Mouse (Mus musculus) midbrain, embryonic 10.5 days (tissue): ENCODE data around the gene Kcnk4. TPM values are rescaled to one million over a fixed set of nuclear protein-coding genes. Genes with fewer than 3 reads are reported as not detected.

ENCODE experiments used
- DNase-seq: peaks from one replicate; pipeline ENCODE4 v3.0.0-alpha.2; 2017; ENCODE audit warnings: low spot score
- H3K27ac ChIP-seq: fragments of 300-500 bp; sonication (generic); replicated peaks from 2 replicates; pipeline ENCODE4 v1.5.1; 2016; ENCODE audit warnings: mild to moderate bottlenecking
- H3K27me3 ChIP-seq: fragments of 300-500 bp; sonication (generic); 2 replicates; pipeline ENCODE4 v1.6.1; 2016; ENCODE audit warnings: low read depth, mild to moderate bottlenecking; ENCODE audit not compliant: poor library complexity, severe bottlenecking
- H3K36me3 ChIP-seq: fragments of 300-500 bp; sonication (generic); 2 replicates; pipeline ENCODE4 v1.6.1; 2016; ENCODE audit warnings: mild to moderate bottlenecking, moderate library complexity
- H3K4me1 ChIP-seq: fragments of 300-500 bp; sonication (generic); 2 replicates; pipeline ENCODE4 v1.6.1; 2016
- H3K4me3 ChIP-seq: fragments of 300-500 bp; sonication (generic); 2 replicates; pipeline ENCODE4 v1.5.1; 2016; ENCODE audit warnings: mild to moderate bottlenecking, moderate library complexity
- H3K9me3 ChIP-seq: fragments of 300-500 bp; sonication (generic); replicated peaks from 2 replicates; pipeline ENCODE4 v1.6.1; 2016; ENCODE audit warnings: mild to moderate bottlenecking
- WGBS: fragments of 180-500 bp; shearing (Covaris S2); methylation state at CpG from one replicate; pipeline ENCODE4 v1.1.7; 2016; 5-methylcytosine and 5-hydroxymethylcytosine counted together
- polyA plus RNA-seq: library from polyadenylated mRNA; unstranded; fragments of >200 nt; fragmentation: Nextera tagmentation; extraction: Ambion mirVana; gene quantifications from 2 replicates; pipeline ENCODE4 v1.2.1, GENCODE M21; 2016

Kcnk4 gene
- polyA plus RNA-seq, 1 experiment from 2014 or later, result 0.11 TPM

GRCm38 (mm10) chr19:6951994-6952711 lies 17.8 kb upstream of the Kcnk4 start:
- Histone ChIP-seq H3K4me3 (peak overlapping the region; percentile 72), H3K9me3 (no peaks in the 10 kb centered on the region), H3K27ac (peak overlapping the region; percentile 97), H3K4me1 (peaks cover 33% of the 10 kb centered on the region), H3K36me3 (peaks cover 31% of the 10 kb centered on the region), H3K27me3 (no peaks in the 10 kb centered on the region)
- WGBS, result 4% methylated on average over 31 of the region's 31 CpGs
- peak; percentile 69 for DNase-seq

DNA sequence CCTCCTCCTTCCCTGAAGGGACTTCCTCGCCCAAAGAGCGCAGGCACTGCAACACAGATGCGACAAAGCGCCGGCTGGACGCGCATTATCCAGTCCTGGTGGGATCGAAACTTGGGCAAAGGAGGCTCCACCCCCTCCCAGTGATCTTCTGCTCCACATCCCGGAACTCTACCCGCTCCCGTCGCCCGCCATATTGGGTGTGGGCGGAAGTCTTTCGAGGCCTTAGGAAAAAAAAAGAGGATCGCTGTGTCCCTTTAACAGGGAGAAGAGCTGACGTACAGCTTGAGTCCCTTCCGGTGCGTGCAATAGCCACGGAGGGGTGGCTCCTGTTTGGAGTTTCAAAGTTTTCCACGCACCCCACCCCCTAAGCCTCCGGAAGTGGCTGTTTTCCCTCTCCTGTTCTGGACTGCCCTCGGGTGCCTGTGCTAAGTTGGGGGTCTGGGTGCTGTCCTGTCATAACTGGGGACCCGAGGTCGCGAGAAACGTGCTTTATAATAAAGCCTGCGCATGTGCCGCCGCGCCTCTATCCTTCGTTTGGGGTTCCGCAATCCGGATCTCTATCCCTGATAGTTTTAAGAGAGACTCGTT lies 17.2 kb upstream of the Kcnk4 start:
- under 1% methylated on average over 35 of the region's 35 CpGs for WGBS
- Histone ChIP-seq H3K36me3 (peaks cover 25% of the 10 kb centered on the region), H3K27ac (peak overlapping the region; percentile 97), H3K9me3 (no peaks in the 10 kb centered on the region), H3K4me1 (peaks cover 33% of the 10 kb centered on the region), H3K27me3 (no peaks in the 10 kb centered on the region), H3K4me3 (peak overlapping the region; percentile 72)
- DNase-seq, result peak; percentile 94

- peaks cover 33% of the 10 kb centered on the region for H3K4me1 ChIP-seq
- H3K27me3 ChIP-seq, result no peaks in the 10 kb centered on the region
- peak overlapping the region; percentile 72 for H3K4me3 ChIP-seq
- peaks cover 23% of the 10 kb centered on the region for H3K36me3 ChIP-seq
- no peaks in the 10 kb centered on the region for H3K9me3 ChIP-seq
- WGBS, result under 1% methylated on average over 28 of the region's 28 CpGs
- peak; percentile 77 for DNase-seq
- H3K27ac ChIP-seq, result peak overlapping the region; percentile 97
These were observed 16.4 kb upstream of the Kcnk4 start for GRCm38 (mm10) chr19:6950613-6951153.

GRCm38 (mm10) chr19:6949951-6950350 lies 15.6 kb upstream of the Kcnk4 start:
- Histone ChIP-seq H3K9me3 (no peaks in the 10 kb centered on the region), H3K27ac (peak overlapping the region; percentile 97), H3K4me3 (peak overlapping the region; percentile 72), H3K4me1 (peaks cover 33% of the 10 kb centered on the region), H3K36me3 (peaks cover 22% of the 10 kb centered on the region), H3K27me3 (no peaks in the 10 kb centered on the region)
- DNase-seq, result no peak
- WGBS, result 59% methylated on average over 5 of the region's 5 CpGs

DNA sequence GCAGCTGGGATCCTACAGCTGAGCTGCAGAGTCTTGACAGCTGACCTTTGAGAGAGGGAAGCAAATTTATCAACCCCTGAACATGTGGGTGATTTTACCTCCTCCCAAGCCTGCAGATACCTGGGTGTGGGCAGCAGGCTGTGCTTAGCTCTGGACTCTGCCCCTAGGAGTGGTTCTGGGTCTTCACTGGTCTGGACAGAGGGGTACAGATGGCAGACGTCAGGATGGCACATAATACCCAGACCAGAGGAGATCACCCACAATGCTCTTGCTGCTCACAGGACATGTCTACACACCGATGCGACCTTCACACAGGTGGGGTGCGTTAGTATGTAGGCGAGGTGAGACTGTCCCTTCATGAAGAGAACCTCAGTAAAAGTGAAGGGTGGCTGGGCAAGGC lies 15.2 kb upstream of the Kcnk4 start:
- Histone ChIP-seq H3K4me3 (peak overlapping the region; percentile 72; the same call in 1 of the 2 replicates), H3K9me3 (no peaks in the 10 kb centered on the region), H3K4me1 (peaks cover 33% of the 10 kb centered on the region), H3K27me3 (no peaks in the 10 kb centered on the region), H3K27ac (peak overlapping the region; percentile 97), H3K36me3 (peaks cover 21% of the 10 kb centered on the region)
- no peak for DNase-seq
- 90% methylated on average over 5 of the region's 5 CpGs for WGBS

DNA sequence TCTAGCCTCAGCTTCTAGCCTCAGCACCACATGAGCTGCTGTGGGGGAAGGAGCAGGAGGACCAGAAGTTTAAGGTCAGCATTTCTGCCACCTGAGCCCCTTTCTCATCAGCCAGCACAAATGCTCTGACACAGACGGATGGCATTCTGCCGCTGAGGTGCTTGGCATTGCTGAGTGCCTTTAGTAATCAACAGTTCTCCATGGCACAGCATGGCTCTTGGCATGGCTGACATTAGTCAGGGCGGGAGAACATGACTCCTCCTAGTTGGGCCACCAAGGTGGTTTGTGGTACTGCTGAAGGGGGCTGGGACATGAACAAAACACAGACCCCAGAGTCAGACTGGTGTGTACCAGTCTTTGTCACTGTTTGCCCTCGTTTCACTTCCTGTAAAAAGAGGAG lies 13.9 kb upstream of the Kcnk4 start:
- H3K4me1 ChIP-seq, result peaks cover 34% of the 10 kb centered on the region
- no peak overlapping the region for H3K4me3 ChIP-seq
- WGBS, result 83% methylated on average over 4 of the region's 4 CpGs
- no peaks in the 10 kb centered on the region for H3K9me3 ChIP-seq
- H3K27ac ChIP-seq, result no peak overlapping the region
- H3K36me3 ChIP-seq, result peaks cover 14% of the 10 kb centered on the region
- H3K27me3 ChIP-seq, result no peaks in the 10 kb centered on the region
- DNase-seq, result no peak

DNA sequence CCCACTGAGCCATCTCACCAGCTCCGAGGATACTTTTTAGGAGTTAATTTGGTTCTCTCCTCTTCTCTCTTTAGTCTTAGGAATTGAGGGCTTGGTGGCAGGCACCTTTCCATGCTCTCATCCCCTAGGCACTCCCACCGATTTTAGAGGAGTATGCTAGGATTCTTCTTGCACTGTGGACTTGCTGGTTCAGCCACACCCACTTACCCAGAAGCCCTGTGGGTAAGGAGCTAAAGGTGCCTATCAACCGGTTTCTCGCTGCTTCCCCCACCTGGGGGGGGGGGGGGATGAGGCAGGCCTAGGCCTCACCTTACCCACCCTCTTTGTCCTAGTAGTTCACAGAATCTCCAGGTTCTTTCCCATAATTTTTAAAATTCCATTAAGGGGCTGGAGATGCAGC lies 13.4 kb upstream of the Kcnk4 start:
- whole genome bisulfite sequencing, result 61% methylated on average over 4 of the region's 4 CpGs
- Histone ChIP-seq H3K36me3 (peaks cover 14% of the 10 kb centered on the region), H3K4me3 (no peak overlapping the region), H3K4me1 (peaks cover 34% of the 10 kb centered on the region), H3K27ac (no peak overlapping the region), H3K27me3 (no peaks in the 10 kb centered on the region), H3K9me3 (no peaks in the 10 kb centered on the region)
- DNase-seq, result no peak

DNA sequence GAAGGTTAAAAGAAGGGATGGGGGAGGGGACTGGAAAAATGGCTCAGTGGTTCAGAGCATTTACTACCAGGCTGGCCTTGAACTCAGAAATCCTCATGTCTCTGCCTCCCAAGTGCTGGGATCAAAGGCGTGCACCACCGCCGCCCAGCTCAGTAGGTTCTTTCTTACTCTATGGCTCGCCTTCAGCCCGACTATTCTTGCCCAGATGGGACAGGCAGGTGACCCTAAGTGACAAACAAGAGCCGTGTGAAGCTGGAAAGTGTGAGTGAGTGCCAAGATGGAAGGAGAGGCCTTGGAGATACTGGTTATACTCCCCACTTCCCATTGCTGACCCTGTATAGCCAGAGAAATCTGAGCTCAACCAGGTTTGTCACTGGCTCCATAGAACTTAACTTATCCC lies 9.4 kb upstream of the Kcnk4 start:
- Histone ChIP-seq H3K27me3 (peaks cover 19% of the 10 kb centered on the region), H3K4me1 (peaks cover 44% of the 10 kb centered on the region), H3K9me3 (no peaks in the 10 kb centered on the region), H3K4me3 (0 out of 2 replicates have a peak overlapping the region, but pooled peaks have one; percentile 7), H3K27ac (no peak overlapping the region), H3K36me3 (peaks cover 14% of the 10 kb centered on the region)
- DNase-seq, result no peak
- 92% methylated on average over 6 of the region's 6 CpGs for WGBS

GRCm38 (mm10) chr19:6942764-6943163 lies 8.4 kb upstream of the Kcnk4 start:
- 34% methylated on average over 5 of the region's 5 CpGs for WGBS

GRCm38 (mm10) chr19:6942249-6942691 lies 8.0 kb upstream of the Kcnk4 start, which contains the start of gene Gpr137:
Gpr137 (minus strand) TSS chr19:6942480.
- no peaks in the 10 kb centered on the region for H3K9me3 ChIP-seq
- DNase-seq, result peak; percentile 93
- H3K27me3 ChIP-seq, result peaks cover 25% of the 10 kb centered on the region
- peaks cover 17% of the 10 kb centered on the region for H3K36me3 ChIP-seq
- under 1% methylated on average over 27 of the region's 27 CpGs for WGBS
- H3K27ac ChIP-seq, result peak within 1 kb of the TSS; percentile 95
- H3K4me1 ChIP-seq, result peaks cover 44% of the 10 kb centered on the region
- H3K4me3 ChIP-seq, result peak within 1 kb of the TSS; percentile 87

More at GRCm38 (mm10) chr19:6942764-6943163, 8.4 kb upstream of the Kcnk4 start:
- H3K4me3 ChIP-seq, result peak overlapping the region; percentile 87
- peaks cover 17% of the 10 kb centered on the region for H3K36me3 ChIP-seq
- H3K4me1 ChIP-seq, result peaks cover 44% of the 10 kb centered on the region
- peaks cover 25% of the 10 kb centered on the region for H3K27me3 ChIP-seq
- peak overlapping the region; percentile 95 for H3K27ac ChIP-seq
- no peak for DNase-seq
- no peaks in the 10 kb centered on the region for H3K9me3 ChIP-seq

- under 1% methylated on average over 83 of the region's 83 CpGs for WGBS
- peaks cover 25% of the 10 kb centered on the region for H3K27me3 ChIP-seq
- H3K4me1 ChIP-seq, result peaks cover 44% of the 10 kb centered on the region
- peak within 1 kb of the TSS; percentile 87 for H3K4me3 ChIP-seq
- H3K9me3 ChIP-seq, result no peaks in the 10 kb centered on the region
- peak within 1 kb of the TSS; percentile 95 for H3K27ac ChIP-seq
- H3K36me3 ChIP-seq, result peaks cover 17% of the 10 kb centered on the region
- DNase-seq, result peak; percentile 95
These were observed 7.3 kb upstream of the Kcnk4 start, which contains the start of gene Bad for GRCm38 (mm10) chr19:6941372-6942248. Bad (plus strand) TSS chr19:6941861.
